Mouse (Mus musculus) ES-CJ7 (cell line): ENCODE results near the gene H2-Ob.
"Not testable (repeated sequence)": the region's sequence is repeated elsewhere in the genome, so short reads cannot be mapped to it uniquely, and the experiment has no call there.

Source experiments
- DNase-seq: peaks from one replicate; pipeline ENCODE4 v3.0.0; 2011; ENCODE audit warnings: low read depth, low spot score

The H2-Ob gene

DNA sequence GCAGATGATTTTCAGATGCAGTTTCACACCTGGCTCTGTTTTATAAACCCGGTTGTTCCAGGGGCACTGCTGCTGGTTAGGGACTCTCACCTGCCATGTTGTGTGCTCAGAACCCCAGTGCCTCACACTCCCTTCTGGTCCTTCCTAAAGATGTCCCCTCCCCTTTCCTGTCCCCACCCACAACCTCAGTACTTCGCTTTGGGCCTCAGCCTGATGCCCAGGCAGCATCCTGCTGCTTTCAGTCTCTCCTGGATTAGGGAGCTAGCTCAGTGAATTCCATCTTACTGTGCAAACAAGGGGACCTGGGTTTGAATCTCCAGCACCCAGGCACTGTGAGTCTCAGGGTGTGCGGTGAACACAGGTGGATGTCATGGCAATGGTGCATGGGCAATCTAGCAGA, 31.2 kb upstream of the H2-Ob start:
- no peak for DNase-seq

DNA sequence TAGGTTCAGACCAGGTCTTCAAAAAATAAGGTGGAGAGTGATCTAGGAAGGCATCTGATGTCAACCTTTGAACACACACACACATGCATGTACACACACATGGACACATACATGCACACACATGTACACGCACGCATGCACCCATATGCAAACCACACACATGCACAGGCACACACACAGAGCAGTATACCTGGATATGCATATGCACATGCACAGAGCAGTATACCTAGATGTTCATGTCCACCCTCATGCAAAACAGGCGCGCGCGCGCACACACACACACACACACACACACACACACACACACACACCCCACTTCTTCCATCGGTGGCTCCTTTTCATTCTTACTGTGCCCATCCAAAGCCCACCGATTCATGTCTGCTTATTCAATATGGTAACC, 30.8 kb upstream of the H2-Ob start:
- DNase-seq: no peak

DNA sequence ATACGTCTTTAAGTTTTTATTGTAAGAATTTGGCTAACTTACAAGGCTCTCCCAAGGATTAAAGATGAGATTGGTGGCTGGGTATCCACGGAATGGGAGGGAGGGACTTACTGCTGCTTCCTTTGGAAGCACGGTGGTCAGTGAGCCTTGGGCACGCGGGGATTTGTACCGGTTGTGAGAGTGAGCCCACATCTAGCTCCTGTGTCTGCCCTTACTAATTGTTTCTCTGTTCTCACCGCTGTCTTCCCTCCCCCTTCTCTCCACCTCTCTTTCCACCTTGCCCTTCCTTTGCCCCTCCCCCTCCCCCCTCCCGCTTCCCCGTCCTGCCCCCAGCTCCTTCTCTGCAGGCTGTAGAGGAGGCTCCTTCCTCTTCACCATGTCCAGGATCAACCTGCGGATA, 30.3 kb upstream of the H2-Ob start:
- no peak for DNase-seq

DNA sequence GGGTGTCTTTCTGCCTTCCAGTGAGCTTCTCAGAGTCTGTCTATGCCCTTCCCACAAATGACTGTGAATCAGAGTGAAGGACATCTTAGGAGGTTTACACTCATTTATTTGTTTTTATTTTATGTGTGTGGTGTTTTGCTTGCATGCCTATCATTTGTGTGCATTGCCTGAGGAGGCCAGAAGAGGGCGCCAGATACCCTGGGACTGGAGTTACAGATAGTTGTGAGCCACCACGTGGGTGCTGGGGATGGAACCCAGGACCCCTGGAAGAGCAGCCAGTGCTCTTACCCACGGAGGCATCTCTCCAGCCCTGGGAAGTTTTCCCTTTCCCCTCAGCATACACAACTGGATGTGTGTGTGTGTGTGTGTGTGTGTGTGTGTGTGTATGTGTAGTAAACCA, 29.0 kb upstream of the H2-Ob start:
- peak; percentile 53 for DNase-seq

DNA sequence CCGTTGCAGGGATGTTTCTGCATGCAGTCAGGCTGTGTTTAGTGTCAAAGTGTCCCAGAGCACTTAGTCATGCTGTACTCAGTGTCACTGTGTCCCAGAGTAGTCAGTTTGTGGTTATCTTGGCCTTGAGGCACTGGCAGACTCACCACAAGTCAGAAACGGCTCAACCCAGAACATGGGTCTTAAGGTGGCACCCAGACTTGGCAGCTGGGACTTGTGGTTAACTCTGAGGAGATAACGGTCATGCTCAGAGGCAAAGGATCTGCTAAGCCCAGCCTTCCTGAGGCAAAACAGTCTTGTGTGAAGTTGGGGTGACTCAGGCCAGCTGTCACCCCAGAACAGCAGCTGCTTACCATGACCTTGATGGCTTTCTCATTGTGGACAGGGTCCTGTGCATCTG, 28.1 kb upstream of the H2-Ob start:
- DNase-seq: no peak

DNA sequence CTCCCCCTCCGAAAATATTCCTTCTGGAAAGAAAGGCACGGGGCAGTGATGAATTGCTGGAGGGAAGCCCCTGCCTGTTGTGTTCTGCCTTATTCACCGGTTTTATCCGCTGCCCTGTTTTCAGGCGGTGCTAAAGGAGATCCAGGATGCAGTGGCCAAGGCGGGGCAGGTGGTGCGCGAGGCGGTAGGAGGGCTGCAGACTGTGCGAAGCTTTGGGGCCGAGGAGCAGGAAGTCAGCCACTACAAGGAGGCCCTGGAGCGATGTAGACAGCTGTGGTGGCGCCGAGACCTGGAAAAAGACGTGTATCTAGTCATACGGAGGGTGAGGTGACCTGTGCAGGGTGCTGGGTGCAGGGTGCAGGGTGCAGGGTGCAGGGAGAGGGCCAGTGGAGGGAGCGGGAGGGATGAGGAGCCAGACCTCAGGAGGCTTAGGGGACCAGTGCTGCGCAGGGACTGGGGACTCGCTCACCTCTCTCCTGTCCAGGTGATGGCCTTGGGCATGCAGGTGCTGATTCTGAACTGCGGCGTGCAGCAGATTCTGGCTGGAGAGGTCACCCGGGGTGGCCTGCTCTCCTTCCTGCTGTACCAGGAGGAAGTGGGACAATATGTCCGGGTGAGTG, 26.8 kb upstream of the H2-Ob start:
- DNase-seq: no peak

DNA sequence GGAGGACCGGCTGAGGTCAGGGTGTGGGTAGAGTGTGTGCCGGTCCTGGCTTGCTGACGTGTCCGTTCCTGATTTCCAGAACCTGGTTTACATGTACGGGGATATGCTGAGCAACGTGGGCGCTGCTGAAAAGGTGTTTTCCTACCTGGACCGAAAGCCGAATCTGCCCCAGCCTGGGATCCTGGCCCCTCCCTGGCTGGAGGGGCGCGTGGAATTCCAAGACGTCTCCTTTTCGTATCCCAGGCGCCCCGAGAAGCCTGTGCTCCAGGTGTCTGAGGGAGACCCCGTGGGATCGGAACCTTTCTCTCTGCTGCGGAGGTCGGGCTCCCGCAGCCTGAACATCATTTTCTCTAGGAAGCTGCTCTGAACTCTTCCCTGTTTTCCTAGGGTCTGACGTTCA, 24.8 kb upstream of the H2-Ob start:
- no peak for DNase-seq

DNA sequence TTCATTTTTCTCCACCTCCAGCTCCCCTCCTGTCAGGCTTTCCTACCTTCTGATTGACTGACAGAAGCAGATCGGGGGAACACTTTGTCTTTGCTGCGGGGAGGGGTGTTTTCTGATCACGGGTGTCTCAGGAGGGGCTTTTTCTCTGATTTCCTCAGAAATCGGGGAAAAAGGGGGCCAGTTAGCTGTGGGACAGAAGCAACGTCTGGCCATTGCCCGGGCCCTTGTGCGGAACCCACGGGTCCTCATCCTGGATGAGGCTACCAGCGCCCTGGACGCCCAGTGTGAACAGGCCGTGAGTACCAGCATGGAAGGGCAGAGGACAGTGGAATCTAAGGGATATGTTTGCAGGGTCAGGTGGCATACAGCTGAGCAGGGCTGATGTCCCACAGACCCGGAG, 23.5 kb upstream of the H2-Ob start:
- DNase-seq: no peak

DNA sequence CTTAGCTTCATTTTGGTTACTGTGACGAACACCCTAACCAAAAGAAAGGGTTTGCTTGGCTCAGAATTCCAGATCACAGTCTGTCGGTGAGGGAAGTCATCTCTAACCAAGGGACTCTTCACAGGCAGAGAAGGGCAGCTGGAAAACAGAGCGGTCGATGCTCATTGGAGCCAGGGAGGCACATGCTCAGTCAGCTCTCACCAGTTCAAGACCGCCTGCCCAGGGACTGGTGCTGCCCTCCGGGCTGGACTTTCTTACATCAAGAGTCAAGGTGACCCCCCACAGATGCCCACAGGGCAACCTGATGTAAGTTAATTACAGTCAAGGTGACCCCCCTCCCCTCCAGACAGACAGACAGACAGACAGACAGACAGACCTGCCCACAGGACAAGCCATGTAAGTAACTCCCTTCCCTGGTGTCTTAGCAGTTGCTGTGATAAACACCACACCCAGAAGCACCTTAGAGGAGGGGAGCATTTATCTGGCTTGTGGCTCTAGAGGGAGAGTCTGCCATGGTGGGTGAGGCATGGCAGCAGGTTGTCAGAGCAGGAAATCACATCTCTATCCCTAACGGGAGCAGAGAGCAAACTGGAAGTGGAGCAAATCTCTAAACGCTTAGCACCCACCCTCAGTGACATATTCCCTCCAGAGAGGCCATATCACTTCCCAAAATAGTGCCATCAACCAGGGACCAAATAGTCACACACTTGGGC, 21.3 kb upstream of the H2-Ob start:
- no peak for DNase-seq

DNA sequence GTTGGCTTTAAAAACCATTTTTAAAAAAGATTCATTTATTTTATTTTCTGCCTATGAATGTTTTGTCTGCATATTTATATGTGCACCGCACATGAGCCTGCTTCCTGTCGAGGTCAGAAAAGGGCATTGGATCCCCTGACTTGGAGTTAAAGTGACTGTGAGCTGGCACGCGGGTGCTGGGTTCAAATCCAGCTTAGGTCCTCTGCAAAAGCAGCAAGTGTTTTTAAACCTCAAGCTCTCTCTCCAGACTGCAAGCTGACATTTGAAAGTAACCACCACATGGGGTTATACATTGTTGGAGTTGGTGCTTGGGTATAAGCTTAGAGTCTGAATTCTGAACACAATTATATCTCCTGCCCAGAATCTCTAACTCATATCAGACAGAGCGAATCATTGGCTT, 20.7 kb upstream of the H2-Ob start:
- DNase-seq: no peak

DNA sequence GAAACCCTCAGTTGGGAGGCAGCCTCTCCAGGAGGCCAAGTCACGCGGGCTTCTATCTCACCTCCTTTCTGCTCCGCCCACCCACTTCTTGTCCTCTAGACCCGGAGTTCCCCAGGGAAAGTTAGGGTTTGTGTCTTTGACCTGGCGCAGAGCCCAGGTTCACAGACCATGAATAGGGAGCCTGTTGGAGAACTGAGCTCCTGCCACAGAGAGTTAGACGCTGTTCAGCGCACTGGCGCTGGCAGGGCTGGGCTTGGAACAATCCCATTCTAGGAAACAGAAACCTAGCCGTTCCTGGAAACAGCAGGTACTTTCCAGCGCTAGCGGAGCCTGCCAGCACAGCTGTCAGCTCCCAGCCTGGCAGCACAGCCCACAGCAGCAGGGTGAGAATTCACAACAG, 20.0 kb upstream of the H2-Ob start:
- no peak for DNase-seq

DNA sequence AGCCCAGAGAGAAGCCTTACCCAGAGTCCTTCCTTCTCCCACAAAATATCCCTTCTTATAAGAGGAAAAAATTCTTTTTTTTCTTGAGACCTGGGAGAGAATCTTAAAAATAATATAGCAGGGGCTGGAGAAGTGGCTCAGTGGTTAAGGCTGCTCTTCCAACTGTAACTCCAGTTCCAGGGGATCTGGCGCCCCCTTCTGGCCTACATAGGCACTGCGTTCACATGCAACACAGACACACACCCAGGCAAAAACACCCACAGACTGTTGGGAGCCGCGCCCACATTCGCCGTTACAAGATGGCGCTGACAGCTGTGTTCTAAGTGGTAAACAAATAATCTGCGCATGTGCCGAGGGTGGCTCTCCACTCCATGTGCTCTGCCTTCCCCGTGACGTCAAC, 19.6 kb upstream of the H2-Ob start:
- DNase-seq: not testable (repeated sequence)

DNA sequence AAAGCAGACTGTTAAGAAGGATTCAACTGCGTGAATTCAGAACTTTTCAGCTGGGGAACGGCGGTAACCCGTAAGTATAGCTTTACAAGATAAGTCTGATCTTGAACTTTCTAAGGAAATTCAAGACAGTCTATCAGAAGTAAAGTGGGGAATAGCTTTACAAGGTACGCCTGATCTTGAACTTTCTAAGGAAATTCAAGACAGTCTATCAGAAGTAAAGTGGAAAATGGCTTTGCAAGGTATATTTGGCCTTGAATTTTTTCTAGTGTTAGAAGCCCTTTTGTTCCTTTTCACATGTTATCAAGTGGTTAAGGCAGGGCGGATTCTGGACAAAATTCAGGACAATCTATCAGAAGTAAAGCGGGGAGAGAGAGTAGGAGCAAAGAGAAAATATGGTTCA, 18.9 kb upstream of the H2-Ob start:
- DNase-seq: not testable (repeated sequence)

DNA sequence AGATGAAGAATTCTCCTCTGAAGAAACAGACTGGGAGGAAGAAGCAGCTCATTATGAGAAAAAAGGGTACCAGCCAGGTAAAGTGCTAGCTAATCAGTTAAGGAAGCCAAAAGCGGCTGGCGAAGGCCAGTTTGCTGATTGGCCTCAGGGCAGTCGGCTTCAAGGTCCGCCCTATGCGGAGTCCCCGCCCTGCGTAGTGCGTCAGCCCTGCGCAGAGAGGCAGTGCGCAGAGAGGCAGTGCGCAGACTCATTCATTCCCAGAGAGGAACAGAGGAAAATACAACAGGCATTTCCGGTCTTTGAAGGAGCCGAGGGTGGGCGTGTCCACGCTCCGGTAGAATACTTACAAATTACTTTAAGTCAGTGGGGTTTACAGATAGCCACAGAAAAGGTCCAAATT, 18.3 kb upstream of the H2-Ob start:
- DNase-seq: not testable (repeated sequence)

DNA sequence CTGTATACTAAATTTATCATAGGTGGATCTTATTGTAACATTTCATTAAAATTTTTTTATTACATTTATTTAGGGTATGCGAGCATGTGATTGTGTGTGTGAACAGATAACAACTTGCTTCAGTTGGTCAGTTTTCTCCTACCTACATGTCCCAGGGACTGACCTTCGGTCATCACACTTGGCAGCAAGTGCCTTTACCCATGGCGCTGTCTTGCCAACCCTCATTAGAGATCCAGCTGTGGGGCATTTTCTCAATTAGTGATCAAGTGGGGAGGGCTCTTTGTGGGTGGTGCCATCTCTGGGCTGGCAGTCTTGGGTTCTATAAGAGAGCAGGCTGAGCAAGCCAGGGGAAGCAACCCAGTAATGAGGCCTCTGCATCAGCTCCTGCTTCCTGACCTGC, 13.9 kb upstream of the H2-Ob start:
- no peak for DNase-seq

DNA sequence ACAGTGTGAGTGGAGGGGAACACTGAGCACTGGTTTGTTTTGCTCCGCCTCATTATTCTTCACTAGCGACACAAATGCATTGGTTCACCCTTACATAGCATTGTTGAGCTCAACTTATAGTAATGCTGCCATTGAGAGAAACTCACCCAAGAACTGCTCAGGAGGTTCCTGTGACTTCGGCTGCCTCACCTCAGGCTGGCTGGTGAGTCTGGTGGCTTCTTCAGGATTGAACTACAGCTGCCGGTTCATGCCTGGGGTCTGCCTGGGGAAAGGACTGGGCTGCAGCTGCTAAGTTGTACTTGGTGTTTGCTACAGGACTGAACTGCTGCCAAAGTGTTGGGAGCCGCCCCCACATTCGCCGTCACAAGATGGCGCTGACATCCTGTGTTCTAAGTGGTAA, 13.3 kb upstream of the H2-Ob start:
- no peak for DNase-seq

DNA sequence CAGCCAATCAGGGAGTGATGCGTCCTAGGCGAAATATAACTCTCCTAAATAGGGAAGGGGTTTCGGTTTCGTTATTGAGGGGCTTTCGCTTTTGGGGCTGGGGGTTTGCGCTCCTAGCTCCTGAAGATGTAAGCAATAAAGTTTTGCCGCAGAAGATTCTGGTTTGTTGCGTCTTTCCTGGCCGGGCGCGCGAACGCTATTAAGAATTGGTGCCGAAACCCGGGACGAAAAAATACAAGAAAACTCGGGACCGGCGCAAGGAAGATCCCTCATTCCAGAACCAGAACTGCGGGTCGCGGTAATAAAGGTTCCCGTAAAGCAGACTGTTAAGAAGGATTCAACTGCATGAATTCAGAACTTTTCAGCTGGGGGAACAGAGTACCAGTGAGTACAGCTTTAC, 12.8 kb upstream of the H2-Ob start:
- not testable (repeated sequence) for DNase-seq

DNA sequence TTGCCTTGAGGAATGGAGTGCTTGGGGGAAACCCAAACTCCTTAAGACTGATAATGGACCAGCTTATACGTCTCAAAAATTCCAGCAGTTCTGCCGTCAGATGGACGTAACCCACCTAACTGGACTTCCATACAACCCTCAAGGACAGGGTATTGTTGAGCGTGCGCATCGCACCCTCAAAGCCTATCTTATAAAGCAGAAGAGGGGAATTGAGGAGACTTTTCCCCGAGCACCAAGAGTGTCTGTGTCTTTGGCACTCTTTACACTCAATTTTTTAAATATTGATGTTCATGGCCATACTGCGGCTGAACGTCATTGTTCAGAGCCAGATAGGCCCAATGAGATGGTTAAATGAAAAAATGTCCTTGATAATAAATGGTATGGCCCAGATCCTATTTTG, 7.7 kb upstream of the H2-Ob start:
- not testable (repeated sequence) for DNase-seq

DNA sequence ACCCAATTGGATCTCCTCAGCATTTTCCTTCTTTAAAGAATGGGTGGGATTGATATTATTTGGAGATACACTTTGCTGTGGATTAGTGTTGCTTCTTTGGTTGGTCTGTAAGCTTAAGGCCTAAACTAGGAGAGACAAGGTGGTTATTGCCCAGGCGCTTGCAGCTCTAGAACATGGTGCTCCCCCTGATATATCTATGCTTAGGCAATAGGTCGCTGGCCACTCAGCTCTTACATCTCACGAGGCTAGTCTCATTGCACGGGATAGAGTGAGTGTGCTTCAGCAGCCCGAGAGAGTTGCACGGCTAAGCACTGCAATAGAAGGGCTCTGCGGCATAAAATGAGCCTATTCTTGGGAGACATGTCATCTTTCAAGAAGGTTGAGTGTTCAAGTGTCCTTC, 6.7 kb upstream of the H2-Ob start:
- not testable (repeated sequence) for DNase-seq

DNA sequence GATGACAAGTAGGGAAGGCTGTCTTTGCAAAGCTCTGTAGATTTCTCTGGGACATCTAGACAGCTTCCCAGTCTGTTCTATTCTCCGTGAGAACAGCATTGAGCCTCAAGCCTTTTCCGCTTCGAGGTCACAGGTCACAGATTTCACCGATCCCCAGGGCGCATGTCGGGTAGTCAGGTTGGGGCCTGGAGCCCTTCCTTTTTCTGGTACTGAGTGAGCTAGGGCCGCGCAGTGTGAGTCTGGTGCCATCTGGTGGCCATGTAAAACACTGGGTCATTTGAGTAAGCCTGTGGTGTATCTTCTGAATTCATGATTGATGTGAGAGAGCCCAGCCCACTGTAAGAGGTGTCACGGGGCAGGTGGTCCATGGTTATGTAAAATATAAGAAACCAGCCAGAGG, 3.8 kb upstream of the H2-Ob start:
- DNase-seq: peak; percentile 62

DNA sequence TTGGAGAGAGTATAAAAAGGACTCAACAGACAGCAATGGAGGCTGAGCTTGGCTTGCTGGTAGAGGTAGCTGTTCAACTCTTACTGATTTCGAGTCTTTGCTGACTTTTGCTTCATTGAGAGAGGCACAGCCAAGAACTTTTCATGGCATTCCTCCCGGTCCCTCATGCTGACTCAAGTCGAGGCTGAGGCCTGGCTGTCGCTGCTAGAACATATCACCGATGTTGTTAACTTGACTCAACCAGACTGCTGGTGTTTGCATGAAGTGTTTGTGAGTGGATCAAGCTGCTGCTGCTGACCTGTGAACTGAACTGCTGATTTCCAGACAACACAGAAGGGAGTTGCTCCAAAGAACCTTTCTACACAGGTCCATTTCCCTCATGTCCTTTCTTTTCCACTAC, 2.0 kb upstream of the H2-Ob start:
- DNase-seq: no peak

DNA sequence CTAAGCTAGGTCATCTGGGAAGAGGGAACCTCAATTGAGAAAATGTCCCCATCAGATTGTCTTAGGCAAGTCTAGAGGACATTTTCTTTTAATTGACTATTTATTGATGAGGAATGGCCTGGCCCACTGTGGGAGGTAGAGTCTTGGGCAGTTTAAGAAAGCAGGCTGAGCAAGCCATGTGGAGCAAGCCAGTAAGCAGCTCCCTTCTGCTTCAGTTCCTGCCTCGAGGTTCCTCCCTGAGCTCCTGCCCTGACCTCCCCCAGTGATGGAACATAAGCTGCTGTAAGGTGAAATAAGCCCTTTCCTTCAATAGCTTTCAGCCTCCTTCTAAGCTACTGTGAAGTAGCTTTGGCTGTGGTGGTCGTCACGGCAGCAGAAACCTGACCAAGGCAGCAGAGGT, 962 bp upstream of the H2-Ob start:
- no peak for DNase-seq

DNA sequence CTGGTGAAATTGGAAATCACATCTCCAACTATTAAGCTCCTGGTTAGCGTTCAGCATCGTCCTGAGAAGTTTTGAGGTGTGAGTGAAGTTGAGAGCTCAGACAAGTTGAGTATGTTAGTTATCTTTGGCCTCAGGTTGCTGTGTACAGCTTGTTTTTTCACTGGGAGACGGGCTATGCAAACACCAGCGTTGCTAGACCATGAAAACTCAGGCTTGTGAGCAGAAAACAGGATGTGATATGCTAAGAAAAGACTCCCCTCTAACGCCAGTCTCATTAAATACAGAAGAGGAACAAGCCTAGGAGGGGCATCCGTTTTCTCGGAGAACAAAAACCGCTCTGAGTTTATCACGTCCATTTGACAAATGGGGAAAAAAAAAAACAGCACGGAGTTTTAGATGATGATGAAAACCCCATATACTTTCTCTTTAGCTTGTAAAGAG, 918 bp downstream of the H2-Ob start:
- DNase-seq: no peak

DNA sequence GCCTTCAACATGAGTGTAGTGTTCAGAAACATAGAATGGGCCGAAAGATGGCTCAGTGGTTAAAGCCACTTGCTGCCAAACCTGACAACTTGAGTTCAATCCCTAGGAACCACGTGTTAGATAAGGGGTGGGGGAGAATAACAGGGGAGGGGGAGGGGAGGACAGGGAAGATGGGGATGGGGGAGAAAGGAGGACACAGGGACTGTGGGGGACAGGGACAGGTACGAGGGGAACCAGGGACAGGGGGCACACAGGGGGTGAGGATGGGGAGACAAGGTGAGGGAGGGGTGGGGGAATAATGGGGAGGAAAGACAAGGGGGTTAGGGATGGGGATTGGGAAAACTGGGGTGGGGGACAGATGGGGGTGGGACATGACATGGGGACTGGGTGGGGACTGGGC, 1.7 kb downstream of the H2-Ob start:
- no peak for DNase-seq
